Mouse (Mus musculus) heart, adult 2 months (tissue): ENCODE measurements around the gene Ddx54. TPM values are rescaled to one million over a fixed set of nuclear protein-coding genes. Genes with fewer than 3 reads are reported as not detected.

Experiments used
- DNase-seq, 2 experiments: peaks; one replicate each; pipeline ENCODE4 v3.0.0; 2021
- H3K27ac ChIP-seq: fragments of 200-600 bp; 2 replicates; pipeline ENCODE4 v1.8.1; 2022
- H3K27me3 ChIP-seq: fragments of 200-500 bp; 2 replicates; pipeline ENCODE4 v1.6.1; 2012; ENCODE audit warnings: mild to moderate bottlenecking, low read length, inconsistent platforms, mixed read lengths; ENCODE audit not compliant: control insufficient read depth, insufficient read depth
- H3K36me3 ChIP-seq: fragments of 200-500 bp; 2 replicates; pipeline ENCODE4 v1.6.1; 2012; ENCODE audit warnings: low read length, inconsistent platforms; ENCODE audit not compliant: control insufficient read depth, insufficient read depth
- H3K4me1 ChIP-seq: fragments of 200-500 bp; 2 replicates; pipeline ENCODE4 v1.6.1; 2011; ENCODE audit warnings: low read length; ENCODE audit not compliant: control insufficient read depth, insufficient read depth
- H3K4me3 ChIP-seq: fragments of 200-600 bp; 2 replicates; pipeline ENCODE4 v1.8.1; 2022
- H3K79me2 ChIP-seq: fragments of 200-500 bp; replicated peaks from 2 replicates; pipeline ENCODE4 v1.6.1; 2012; ENCODE audit warnings: mild to moderate bottlenecking, inconsistent platforms, low read length, moderate library complexity, mixed read lengths; ENCODE audit not compliant: control insufficient read depth, insufficient read depth
- H3K9ac ChIP-seq: fragments of 200-500 bp; 2 replicates; pipeline ENCODE4 v1.6.1; 2012; ENCODE audit warnings: low read depth, mild to moderate bottlenecking, control low read depth, inconsistent platforms, low read length, mixed read lengths
- CTCF ChIP-seq: fragments of 200-600 bp; IDR thresholded peaks from 2 replicates; pipeline ENCODE4 v1.8.1; 2022; ENCODE audit warnings: antibody characterized with exemption, mild to moderate bottlenecking, moderate library complexity
- EP300 ChIP-seq: fragments of 200-500 bp; IDR thresholded peaks from 2 replicates; pipeline ENCODE4 v1.6.1; 2011; ENCODE audit warnings: low read depth, low read length, control low read depth; ENCODE audit not compliant: insufficient read depth
- POLR2A ChIP-seq: fragments of 200-500 bp; IDR thresholded peaks from 2 replicates; pipeline ENCODE4 v1.6.1; 2011; ENCODE audit warnings: mild to moderate bottlenecking, low read depth, low read length, control low read depth; ENCODE audit not compliant: insufficient read depth
- WGBS: fragments of 180-500 bp; shearing (Covaris S2); methylation state at CpG from one replicate; pipeline ENCODE4 v1.1.7; 2018; 5-methylcytosine and 5-hydroxymethylcytosine counted together
- intact Hi-C: fragments of 180-260 bp; cut with DNase I; formaldehyde crosslinking; loops from one replicate; pipeline ENCODE4 v1.15.1; 2025
- polyA plus RNA-seq: library from polyadenylated mRNA; depleted of rRNA; stranded (reverse); fragments of >200 nt; gene quantifications from 2 replicates; pipeline ENCODE4 v1.2.3, GENCODE M21; 2012
- total RNA-seq, 2 experiments: library from RNA; stranded (reverse); gene quantifications; 2 replicates each; pipeline ENCODE4 v1.2.3; 2021

Gene Ddx54
- total and polyA plus RNA-seq, 3 experiments, result 16.2 to 22.5 (median 21.4) TPM

DNA sequence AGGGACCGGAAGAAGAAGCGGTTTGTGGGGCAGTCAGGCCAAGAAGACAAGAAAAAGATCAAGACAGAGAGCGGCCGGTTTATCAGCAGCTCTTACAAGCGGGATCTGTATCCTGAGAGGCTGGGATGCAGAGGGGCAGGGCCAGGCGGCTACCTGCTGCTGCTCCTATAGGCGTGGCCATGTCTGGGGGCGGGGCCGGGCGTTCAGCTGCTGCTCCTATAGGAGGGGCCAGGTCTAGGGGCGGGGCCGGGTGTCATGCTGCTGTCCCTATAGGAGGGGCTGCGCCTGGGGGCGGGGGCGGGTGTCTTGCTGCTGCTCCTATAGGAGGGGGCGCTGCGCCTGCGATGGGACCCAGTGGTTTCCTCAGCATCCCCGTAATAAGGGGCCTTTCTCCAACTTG lies 13.9 kb downstream of the Ddx54 start:
- 71% methylated on average over 19 of the region's 19 CpGs for WGBS
- no peaks in the 10 kb centered on the region for H3K27me3 ChIP-seq
- intact Hi-C loops, result no loop called here
- TF ChIP-seq POLR2A (no peak), CTCF (no peak), EP300 (no peak)
- DNase-seq, result no peak
- H3K36me3 ChIP-seq, result no peaks in the 10 kb centered on the region
- no peak overlapping the region for H3K9ac ChIP-seq
- no peaks in the 10 kb centered on the region for H3K4me1 ChIP-seq
- H3K79me2 ChIP-seq, result no peaks in the 10 kb centered on the region
- no peak overlapping the region for H3K27ac ChIP-seq
- H3K4me3 ChIP-seq, result no peak overlapping the region

DNA sequence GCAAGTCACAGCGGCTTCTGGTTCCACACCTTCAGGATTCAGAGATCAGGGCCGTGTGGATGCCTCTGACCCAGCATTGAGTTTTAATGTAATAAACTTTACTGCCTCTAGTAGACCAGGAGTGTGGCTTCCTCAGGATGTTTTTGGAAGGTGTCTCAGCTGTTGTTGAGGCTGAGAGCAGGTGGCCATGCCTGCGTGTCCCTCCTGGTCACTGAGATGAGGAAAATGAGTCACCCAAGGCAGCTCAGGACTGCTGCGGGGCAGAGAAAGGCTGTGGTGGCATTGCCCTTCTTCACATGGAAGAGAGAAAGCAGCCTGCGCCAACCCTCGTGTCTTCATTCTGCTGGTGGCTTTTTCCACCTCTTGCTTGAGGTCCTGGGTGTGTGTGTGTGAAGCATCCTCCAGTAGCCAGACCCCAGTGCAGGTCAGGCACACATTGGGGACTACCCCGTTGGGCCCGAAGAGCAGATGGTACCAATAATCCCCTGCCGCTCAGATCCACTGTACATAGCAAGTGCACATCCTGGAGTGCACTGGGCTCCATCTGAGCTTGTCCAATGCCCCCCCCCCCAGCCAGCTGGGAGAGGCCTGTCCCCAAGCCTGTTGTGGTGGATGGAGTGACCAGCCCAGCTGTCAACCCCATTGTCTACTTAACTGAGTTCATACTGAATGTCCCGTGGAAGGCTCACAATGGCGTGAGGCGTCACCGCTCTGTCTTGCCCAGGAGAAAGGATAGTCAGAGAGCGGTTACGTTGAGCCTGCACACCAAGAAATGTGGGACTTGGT lies 15.2 kb downstream of the Ddx54 start:
- no peaks in the 10 kb centered on the region for H3K4me1 ChIP-seq
- intact Hi-C loops, result no loop called here
- H3K27me3 ChIP-seq, result no peaks in the 10 kb centered on the region
- H3K4me3 ChIP-seq, result no peak overlapping the region
- no peak for TF ChIP-seq POLR2A
- no peak for TF ChIP-seq CTCF
- no peak for TF ChIP-seq EP300
- WGBS, result 87% methylated on average over 15 of the region's 15 CpGs
- H3K9ac ChIP-seq, result no peak overlapping the region
- H3K36me3 ChIP-seq, result no peaks in the 10 kb centered on the region
- no peaks in the 10 kb centered on the region for H3K79me2 ChIP-seq
- DNase-seq, result no peak
- no peak overlapping the region for H3K27ac ChIP-seq

DNA sequence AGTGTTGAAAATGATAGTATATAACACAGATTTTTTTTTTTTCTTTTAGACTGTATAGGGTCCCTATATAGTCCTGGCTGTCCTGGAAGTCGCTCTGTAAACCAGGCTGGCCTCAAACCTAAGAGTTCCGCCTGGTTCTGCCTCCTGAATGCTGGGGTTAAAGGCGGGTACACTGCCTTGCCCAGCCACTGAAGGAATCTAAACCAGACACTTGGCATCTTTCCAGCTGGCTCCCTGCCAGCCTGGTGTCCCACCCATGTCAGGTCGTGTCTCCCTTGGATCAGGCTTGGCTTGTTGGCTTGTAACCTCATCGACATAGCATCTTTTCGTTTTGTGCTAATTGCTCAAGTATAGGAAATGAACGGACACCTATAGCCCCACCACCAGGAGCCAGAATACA lies 16.1 kb downstream of the Ddx54 start:
- Histone ChIP-seq H3K27ac (no peak overlapping the region), H3K36me3 (no peaks in the 10 kb centered on the region), H3K9ac (no peak overlapping the region)

DNA sequence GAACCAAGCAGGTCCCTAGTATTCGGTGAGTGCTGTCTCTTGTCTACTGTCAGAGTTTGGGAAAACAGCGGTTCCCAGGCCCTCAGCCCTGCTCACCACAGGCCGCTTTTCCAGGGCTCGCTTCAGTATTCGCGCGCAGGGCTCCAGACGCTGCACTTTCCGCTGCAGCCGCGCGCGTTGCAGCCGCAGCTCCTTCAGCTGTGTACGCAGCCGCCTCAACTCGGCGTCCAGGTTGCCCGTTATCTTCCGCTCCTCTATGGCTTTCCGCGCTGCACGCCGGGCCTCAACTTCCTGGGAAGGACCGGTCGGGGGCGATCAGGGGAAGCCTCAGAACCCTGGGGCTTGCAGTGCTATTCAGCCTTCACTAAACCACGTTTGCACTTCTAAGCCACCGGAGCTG lies 18.6 kb downstream of the Ddx54 start:
- no peaks in the 10 kb centered on the region for H3K36me3 ChIP-seq
- TF ChIP-seq CTCF (no peak), POLR2A (no peak), EP300 (no peak)
- intact Hi-C loops, result no loop called here
- H3K4me3 ChIP-seq, result no peak overlapping the region
- H3K79me2 ChIP-seq, result no peaks in the 10 kb centered on the region
- no peaks in the 10 kb centered on the region for H3K27me3 ChIP-seq
- 5% methylated on average over 29 of the region's 29 CpGs for WGBS
- H3K4me1 ChIP-seq, result no peaks in the 10 kb centered on the region
- no peak overlapping the region for H3K9ac ChIP-seq
- no peak overlapping the region for H3K27ac ChIP-seq
- no peak for DNase-seq

More for the DNA sequence above, 16.1 kb downstream of the Ddx54 start:
- Histone ChIP-seq H3K79me2 (no peaks in the 10 kb centered on the region), H3K4me3 (no peak overlapping the region), H3K27me3 (no peaks in the 10 kb centered on the region), H3K4me1 (no peaks in the 10 kb centered on the region)
- no peak for DNase-seq
- 46% methylated on average over 7 of the region's 7 CpGs for WGBS
- intact Hi-C loops, result no loop called here
- TF ChIP-seq POLR2A (no peak), EP300 (no peak), CTCF (no peak)

DNA sequence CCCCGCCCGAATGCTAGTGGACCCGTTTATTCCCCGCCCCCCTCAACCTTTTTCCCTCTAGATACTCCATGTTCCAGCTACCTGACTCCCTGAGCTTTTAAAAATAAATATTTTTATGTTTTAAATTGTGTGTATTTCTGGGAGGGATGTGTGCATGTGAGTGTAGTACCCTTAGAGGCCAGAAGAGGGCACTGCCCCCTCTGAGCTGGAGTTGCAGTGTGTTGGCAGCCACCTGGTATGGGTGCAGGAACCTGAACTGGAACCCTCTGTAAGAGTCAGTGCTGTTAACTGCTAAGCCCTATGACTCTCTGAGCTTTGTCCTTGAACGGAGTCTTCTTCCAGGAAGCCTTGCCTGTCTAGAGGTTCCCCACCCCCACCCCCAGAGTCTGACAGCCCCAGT lies 19.4 kb downstream of the Ddx54 start:
- H3K79me2 ChIP-seq, result no peaks in the 10 kb centered on the region
- WGBS, result 90% methylated on average over 5 of the region's 5 CpGs
- intact Hi-C loops, result no loop called here
- no peak overlapping the region for H3K27ac ChIP-seq
- no peaks in the 10 kb centered on the region for H3K36me3 ChIP-seq
- no peak overlapping the region for H3K9ac ChIP-seq
- no peak for TF ChIP-seq POLR2A
- no peak for TF ChIP-seq EP300
- no peak for TF ChIP-seq CTCF
- no peak overlapping the region for H3K4me3 ChIP-seq
- no peaks in the 10 kb centered on the region for H3K4me1 ChIP-seq
- no peaks in the 10 kb centered on the region for H3K27me3 ChIP-seq
- DNase-seq, result no peak

DNA sequence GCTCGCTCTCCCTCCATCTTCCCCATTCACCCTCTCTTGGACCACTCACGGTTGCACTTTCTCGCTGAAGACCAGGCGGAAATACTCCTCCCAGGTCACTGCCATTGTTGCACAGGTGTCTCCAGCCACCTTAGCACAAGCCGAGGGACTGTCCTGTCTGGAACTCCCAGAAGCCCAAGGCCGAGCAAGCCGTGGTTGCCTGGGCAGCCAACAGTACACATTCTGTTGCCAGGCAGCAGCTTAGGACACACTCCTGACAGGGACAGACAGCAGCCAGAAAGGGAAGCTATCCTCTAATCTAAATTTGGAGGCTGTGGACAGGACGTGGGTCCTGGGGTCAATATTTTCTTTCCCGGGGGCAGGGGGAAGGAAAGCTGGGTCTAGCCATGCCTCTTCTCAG lies 21.6 kb downstream of the Ddx54 start, which contains the start of gene Cfap73:
TSS of gene Cfap73 (minus strand) at position 105 of the 400 bp plus-strand sequence.
- Histone ChIP-seq H3K4me1 (no peaks in the 10 kb centered on the region), H3K9ac (no peak within 1 kb of the TSS), H3K4me3 (no peak within 1 kb of the TSS), H3K27ac (no peak within 1 kb of the TSS), H3K27me3 (no peaks in the 10 kb centered on the region), H3K36me3 (no peaks in the 10 kb centered on the region), H3K79me2 (no peaks in the 10 kb centered on the region)
- TF ChIP-seq POLR2A (no peak), EP300 (no peak), CTCF (no peak)
- 35% methylated on average over 9 of the region's 9 CpGs for WGBS
- intact Hi-C loops, result no loop called here
- peak in 1 of 2 experiments; percentile 48 for DNase-seq
